Mouse (Mus musculus) CD4-positive helper T cell, adult 2 months (primary cell): ENCODE results near the gene Gm15557.

Experiments used
- DNase-seq: peaks from one replicate; pipeline ENCODE4 v3.0.0-alpha.2; 2012; ENCODE audit warnings: low read depth, missing footprints, low spot score

Gm15557 gene

DNA sequence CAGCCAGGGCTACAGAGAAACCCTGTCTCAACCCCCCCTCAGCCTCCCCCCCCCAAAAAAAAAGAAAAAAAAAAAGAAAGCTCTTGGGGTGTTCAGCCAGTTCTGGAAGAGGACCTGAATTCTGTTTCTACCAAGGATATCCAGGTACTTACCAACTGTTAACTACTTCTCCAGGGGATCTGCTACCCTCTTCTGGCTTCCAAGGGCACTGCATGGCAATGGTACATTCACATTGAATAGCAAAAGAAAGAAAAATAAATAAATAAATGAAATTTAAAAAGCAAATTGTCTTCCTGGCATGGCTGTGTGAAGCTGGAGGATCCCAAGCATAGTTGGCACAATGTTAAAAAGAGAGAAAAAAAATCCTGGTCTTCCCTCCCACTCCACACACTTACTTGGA is 11.5 kb downstream of the Gm15557 start:
- peak; percentile 52 for DNase-seq

DNA sequence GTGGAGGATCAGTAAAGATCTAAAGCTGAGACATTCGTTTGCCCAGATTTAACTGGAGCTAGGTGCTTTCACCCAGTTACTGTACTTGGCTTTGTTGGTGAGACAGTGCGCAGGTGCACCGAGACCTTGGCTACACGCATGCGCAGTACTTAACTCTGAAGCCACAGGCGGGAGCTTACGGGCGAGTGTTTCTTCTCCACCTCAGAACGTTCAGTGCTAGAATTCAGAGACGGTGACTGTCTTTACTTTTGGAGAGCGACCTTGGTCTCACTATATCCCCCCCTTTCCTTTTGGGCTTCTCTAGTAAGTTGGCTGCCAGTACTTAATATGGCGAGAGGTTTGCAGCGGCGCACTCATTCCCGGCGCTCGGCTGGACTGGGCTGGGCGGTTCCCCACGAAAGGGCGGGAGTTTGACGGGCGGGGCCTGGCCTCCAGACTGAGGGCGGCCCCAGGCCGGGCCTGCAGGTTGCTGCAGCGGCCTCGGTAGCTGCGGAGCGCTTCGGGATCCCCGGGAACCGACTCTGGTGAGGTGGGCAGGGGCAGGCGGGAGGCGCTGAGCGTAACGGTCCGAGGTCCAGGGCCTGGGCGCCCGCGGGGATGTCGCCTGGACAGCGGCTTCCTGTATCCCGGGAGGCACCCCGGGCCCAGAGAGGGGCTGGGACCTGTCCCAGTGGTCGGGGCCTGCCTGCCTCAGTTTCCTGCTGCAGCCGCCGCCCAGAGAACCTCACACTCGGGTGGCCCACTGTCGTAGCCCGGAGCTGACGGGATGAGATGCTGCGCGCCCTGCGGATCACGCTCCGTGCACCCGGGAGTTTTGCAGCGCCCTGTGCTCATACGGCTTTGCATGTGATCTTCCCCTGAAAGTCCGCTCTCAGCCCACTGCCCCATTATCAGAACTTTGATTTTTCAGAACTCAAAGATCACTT is 15.9 kb downstream of the Gm15557 start, which contains the start of gene Cep250:
Gene Cep250, plus strand, starts transcription at position 325 of the 926 bp plus-strand sequence.
- peak; percentile 94 for DNase-seq

DNA sequence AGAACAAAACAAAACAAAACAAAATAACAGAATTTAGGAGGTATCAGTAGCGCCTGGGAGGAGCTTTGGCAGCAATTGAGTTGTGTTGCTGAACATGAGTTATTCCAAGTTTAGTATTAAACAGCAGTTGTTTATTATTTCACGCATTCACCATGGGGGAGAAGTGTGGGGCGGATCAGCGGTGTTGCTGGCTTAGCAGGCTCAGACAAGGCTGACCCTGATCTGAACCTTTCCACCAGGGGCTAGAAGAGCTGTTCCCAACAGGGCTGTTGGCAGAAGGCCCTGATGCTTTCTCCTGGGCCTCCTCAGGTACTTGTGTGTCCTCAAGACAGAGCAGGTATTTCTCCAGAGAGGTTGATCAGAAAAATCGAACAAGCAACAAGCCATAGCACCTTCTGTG is 19.5 kb downstream of the Gm15557 start:
- no peak for DNase-seq

DNA sequence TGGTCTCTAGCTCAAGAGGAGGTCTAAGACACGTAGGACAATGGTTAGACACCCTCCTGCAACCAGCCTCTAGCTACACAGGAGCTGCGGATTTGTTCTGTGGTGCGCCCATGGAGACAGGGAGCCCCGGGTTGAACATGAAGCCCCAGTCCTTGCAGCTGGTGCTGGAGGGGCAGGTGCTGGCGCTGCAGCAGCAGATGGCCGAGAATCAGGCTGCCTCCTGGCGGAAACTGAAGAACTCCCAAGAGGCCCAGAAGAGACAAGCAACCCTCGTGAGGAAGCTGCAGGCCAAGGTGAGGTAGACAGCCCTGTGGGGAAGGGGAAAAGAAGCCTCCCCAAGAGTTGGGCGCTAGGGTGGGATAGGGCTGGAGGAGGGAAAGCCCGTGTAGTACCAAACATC is 21.3 kb downstream of the Gm15557 start:
- no peak for DNase-seq

DNA sequence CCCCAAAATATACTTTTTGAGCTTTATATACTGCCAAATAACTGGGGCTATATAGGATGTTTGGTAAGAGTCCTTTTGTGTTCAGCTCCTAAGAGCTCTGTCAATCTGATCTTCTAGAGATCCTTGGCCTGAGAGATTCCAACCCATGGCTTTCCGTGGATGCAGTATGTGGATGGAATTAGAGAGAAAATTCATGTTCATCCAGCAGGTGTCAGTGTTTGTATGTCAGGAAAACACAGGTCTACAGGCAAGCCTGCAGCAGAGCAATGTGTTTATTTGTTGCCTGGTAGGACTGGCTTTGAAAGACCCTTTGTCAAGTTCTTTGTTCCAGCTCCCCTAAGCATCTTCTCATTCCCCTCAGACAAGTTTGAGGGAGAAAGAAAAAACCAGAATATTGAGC is 22.5 kb downstream of the Gm15557 start:
- no peak for DNase-seq

DNA sequence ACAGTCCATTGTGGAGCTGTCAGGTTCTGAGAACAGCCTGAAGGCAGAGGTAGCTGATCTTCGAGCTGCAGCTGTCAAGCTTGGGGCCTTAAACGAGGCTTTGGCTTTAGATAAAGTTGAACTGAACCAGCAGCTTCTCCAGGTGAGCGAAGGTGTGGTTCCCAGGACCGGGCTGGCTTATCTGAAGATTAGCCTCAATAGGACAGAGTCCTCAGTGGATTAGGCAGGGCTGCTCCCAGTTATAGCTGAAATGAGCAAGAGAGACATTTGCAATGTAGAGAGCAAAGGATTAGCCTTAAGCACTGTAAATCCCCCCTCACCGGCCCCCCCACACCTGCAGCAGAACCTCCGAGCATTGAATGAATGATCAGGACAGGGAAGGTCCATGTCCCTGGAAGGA is 32.8 kb downstream of the Gm15557 start:
- no peak for DNase-seq

DNA sequence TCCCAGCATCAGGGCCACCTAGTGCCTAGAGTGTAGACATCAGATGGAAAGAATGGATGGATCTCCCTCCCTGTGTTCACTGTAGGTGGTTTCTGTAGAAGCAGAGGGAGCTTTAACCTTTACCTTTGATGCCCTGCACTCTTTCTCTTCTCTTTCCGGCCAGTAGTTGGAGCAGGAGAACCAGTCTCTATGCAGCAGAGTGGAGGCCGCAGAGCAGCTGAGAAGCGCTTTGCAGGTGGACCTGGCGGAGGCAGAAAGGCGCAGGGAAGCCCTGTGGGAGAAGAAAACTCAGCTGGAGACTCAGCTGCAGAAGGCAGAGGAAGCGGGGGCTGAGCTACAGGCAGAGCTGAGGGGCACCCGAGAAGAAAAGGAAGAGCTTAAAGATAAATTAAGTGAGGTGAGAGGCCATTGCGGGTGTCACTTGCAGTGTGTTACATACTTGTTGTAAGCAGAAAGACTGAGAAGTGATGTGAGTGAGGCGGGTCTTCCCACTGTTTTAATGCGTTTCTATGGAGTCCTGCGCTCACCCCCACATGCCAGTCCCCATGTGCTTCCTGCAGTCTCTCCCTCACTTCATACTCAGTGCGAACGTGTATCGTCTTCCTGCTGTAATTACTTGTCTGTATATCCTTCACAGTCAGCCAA is 33.7 kb downstream of the Gm15557 start:
- DNase-seq, result no peak

DNA sequence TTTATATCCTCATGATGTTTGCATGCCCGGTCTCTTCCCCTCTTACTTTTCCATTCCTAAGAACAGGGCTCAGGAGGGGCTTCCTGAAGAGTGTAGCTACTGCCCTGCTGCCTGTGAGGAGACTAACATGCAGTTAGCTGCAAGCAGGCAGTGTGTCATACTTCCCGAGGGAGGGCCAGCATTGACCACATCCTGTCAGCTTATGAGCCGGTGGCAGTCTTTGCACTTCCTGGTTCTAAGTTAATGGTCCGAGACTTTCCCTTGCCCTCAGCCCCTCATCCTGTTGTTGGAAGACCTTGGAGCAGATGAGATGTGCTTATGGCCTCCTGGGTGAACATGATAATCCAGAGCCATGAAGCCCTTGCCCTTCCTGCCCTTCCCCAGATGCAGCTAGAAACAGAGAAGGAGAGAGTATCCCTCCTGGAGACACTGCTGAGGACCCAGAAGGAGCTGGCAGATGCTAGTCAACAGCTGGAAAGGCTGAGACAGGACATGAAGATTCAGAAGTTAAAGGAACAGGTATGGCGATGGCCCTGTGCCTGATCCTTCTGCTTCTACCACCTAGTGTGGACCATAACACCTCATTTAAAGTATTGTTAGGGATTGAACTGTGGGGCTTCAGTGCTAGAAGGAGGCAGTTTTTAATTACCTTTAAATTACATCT is 38.9 kb downstream of the Gm15557 start:
- DNase-seq, result peak; percentile 84

DNA sequence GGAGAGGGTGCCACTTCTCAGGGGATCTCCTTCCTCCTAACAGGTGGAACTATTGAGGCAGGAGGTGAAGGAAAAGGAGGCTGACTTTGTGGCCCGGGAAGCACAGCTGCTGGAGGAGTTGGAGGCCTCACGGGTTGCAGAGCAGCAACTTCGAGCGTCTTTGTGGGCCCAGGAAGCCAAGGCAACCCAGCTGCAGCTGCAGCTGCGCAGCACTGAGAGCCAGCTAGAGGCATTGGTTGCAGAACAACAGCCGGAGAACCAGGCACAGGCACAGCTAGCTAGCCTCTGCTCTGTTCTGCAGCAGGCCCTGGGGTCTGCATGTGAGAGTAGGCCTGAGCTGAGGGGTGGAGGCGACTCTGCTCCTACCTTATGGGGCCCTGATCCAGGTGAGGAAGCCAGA is 45.2 kb downstream of the Gm15557 start:
- no peak for DNase-seq

DNA sequence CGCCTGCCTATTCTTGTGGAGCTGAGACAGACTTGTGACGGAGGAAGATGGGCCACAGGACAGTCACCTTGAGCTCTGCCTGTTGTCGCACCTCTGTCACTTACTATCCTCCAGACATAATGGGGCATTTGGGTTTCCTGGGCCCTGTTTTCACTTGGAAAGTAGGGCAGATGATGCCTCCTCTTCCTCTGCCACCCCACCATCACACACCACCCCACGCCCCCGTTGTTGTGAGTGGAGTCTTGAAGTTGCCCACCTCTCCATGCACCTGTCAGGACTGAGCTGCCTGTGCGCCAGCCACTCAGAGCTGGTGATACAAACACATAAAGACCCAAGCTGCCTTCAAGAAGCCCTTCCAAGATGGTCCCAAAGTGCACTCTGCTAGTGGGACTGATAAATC is 46.6 kb downstream of the Gm15557 start:
- no peak for DNase-seq

DNA sequence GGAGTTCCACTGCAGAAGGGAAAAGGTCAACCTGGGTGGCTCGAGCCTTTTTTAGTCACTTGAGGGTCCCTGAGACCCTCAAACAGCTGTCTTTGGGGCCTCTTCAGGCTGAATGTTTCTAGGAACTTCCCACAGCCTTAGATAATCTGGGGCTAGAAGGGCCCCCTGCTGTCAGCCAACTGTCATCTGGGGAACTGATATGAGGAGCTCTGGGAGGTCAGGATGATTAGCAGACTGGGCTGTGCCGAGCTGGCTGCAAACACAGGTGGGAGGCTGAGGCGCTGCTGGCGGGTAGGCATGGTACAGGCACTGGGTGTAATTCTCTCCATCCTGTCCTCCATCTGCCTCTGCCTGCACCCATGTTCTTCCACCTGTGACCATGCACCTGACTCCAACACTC is 48.6 kb downstream of the Gm15557 start:
- no peak for DNase-seq

DNA sequence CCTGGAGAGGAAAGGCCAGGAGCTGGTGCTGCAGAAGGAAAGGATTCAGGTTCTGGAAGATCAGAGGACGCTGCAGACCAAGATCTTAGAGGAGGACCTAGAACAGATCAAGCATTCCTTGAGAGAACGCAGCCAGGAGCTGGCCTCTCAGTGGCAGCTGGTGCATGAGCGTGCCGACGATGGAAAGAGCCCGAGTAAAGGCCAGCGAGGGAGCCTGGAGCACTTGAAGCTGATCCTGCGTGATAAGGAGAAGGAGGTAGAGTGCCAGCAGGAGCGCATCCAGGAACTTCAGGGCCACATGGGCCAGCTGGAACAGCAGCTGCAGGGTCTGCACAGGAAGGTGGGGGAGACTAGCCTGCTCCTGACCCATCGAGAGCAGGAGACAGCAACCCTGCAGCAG is 50.6 kb downstream of the Gm15557 start:
- no peak for DNase-seq

DNA sequence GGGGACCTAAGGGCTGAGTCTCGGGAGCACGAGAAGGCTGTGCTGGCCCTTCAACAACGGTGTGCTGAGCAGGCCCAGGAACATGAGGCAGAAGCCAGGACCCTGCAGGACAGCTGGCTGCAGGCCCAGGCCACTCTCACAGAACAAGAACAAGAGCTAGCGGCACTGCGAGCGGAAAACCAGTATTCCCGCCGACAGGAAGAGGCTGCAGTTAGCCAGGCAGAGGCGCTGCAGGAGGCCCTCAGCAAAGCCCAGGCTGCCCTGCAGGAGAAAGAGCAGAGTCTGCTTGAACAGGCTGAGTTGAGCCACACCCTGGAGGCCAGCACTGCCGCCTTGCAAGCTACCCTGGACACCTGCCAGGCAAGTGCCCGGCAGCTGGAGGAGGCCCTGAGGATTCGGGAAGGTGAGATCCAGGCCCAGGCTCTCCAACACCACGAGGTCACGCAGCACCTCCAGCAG is 51.4 kb downstream of the Gm15557 start:
- no peak for DNase-seq
